Mouse (Mus musculus) CH12.LX (cell line): ENCODE results near the gene Fkbp6. TPM values are rescaled to one million over a fixed set of nuclear protein-coding genes. Genes with fewer than 3 reads are reported as not detected.
"Not testable (repeated sequence)": the region's sequence is repeated elsewhere in the genome, so short reads cannot be mapped to it uniquely, and the experiment has no call there.

Experiments
- DNase-seq: peaks from one replicate; pipeline ENCODE4 v3.0.0-alpha.2; 2013; ENCODE audit errors: extremely low read depth
- H3K27ac ChIP-seq: 2 replicates; pipeline ENCODE4 v1.5.1; 2012; ENCODE audit warnings: low read depth, mild to moderate bottlenecking, control low read depth, moderate library complexity; ENCODE audit not compliant: insufficient read depth
- H3K27me3 ChIP-seq: replicated peaks from 2 replicates; pipeline ENCODE3; 2012; ENCODE audit warnings: inconsistent platforms
- H3K36me3 ChIP-seq, 2 experiments: replicated peaks in 1 of 2; 2 replicates each; pipeline versions ENCODE3 to v1.6.1; 2012; ENCODE audit warnings: inconsistent platforms in 1 of 2, low read length in 1 of 2, mild to moderate bottlenecking in 1 of 2, mixed read lengths in 1 of 2, moderate library complexity in 1 of 2; ENCODE audit not compliant: control insufficient read depth in 1 of 2, insufficient read depth in 1 of 2
- H3K4me1 ChIP-seq, 2 experiments: 2 replicates each; pipeline ENCODE4 v1.6.1; 2012; ENCODE audit warnings: inconsistent platforms in 1 of 2, moderate library complexity in 1 of 2; ENCODE audit not compliant: insufficient read depth in 2 of 2, control insufficient read depth in 1 of 2
- H3K4me2 ChIP-seq: 2 replicates; pipeline ENCODE4 v1.6.1; 2012; ENCODE audit warnings: low read depth, mild to moderate bottlenecking, control low read depth; ENCODE audit not compliant: poor library complexity, insufficient read depth, severe bottlenecking
- H3K4me3 ChIP-seq, 3 experiments: fragments of 150-350 bp in 1 of 3; sonication (generic) in 1 of 3; replicated peaks in 1 of 3; 2 replicates each; pipeline versions ENCODE3 to v1.5.1; 2011 to 2012; ENCODE audit warnings: low read depth in 2 of 3, low read length in 2 of 3, mild to moderate bottlenecking in 2 of 3, moderate library complexity in 2 of 3, control low read depth in 1 of 3, improper control_type of control experiment in 1 of 3, inconsistent platforms in 1 of 3, mixed read lengths in 1 of 3; ENCODE audit not compliant: poor library complexity in 1 of 3
- H3K79me2 ChIP-seq: replicated peaks from 2 replicates; pipeline ENCODE4 v1.6.1; 2012; ENCODE audit warnings: mild to moderate bottlenecking, moderate library complexity; ENCODE audit not compliant: control insufficient read depth, poor library complexity, insufficient read depth, severe bottlenecking; ENCODE audit errors: extremely low read depth
- H3K9ac ChIP-seq: 2 replicates; pipeline ENCODE4 v1.6.1; 2012; ENCODE audit warnings: low read depth, mild to moderate bottlenecking, control low read depth, moderate library complexity; ENCODE audit not compliant: insufficient read depth
- H3K9me3 ChIP-seq: replicated peaks from 2 replicates; pipeline ENCODE3; 2012; ENCODE audit warnings: low read length, inconsistent platforms, mixed read lengths
- BHLHE40 ChIP-seq: IDR thresholded peaks from 2 replicates; pipeline ENCODE4 v1.6.1; 2011; ENCODE audit warnings: mild to moderate bottlenecking, low read depth, low read length, improper control_type of control experiment
- CTCF ChIP-seq, 2 experiments: IDR thresholded peaks in 1 of 2; conservative IDR thresholded peaks in 1 of 2; 2 replicates each; pipeline ENCODE4 v1.5.1; 2011 to 2012; ENCODE audit warnings: low read depth in 2 of 2, low read length in 2 of 2, improper control_type of control experiment in 1 of 2, inconsistent platforms in 1 of 2, mild to moderate bottlenecking in 1 of 2, moderate library complexity in 1 of 2
- E2F4 ChIP-seq: IDR thresholded peaks from 2 replicates; pipeline ENCODE4 v1.6.1; 2011; ENCODE audit warnings: low read depth, low read length, improper control_type of control experiment; ENCODE audit not compliant: insufficient replicate concordance
- ELF1 ChIP-seq: IDR thresholded peaks from 2 replicates; pipeline ENCODE4 v1.6.1; 2014; ENCODE audit warnings: low read depth, mild to moderate bottlenecking, inconsistent platforms, low read length, improper control_type of control experiment
- GABPA ChIP-seq: IDR thresholded peaks from 2 replicates; pipeline ENCODE4 v1.6.1; 2012; ENCODE audit warnings: low read depth, low read length, improper control_type of control experiment, inconsistent platforms; ENCODE audit not compliant: insufficient replicate concordance
- HCFC1 ChIP-seq: IDR thresholded peaks from 2 replicates; pipeline ENCODE4 v1.6.1; 2012; ENCODE audit warnings: low read depth, mild to moderate bottlenecking, inconsistent platforms, low read length, improper control_type of control experiment
- MAFK ChIP-seq: IDR thresholded peaks from 2 replicates; pipeline ENCODE4 v1.6.1; 2011; ENCODE audit warnings: low read length, improper control_type of control experiment; ENCODE audit not compliant: insufficient replicate concordance
- MEF2A ChIP-seq: IDR thresholded peaks from 2 replicates; pipeline ENCODE4 v1.6.1; 2014; ENCODE audit warnings: low read depth, mild to moderate bottlenecking, inconsistent platforms, low read length, improper control_type of control experiment, borderline replicate concordance
- MYC ChIP-seq: IDR thresholded peaks from 2 replicates; pipeline ENCODE4 v1.6.1; 2011; ENCODE audit warnings: low read depth, mild to moderate bottlenecking, improper control_type of control experiment, low read length
- PAX5 ChIP-seq: IDR thresholded peaks from 2 replicates; pipeline ENCODE4 v1.6.1; 2012; ENCODE audit warnings: low read length, inconsistent platforms, mixed read lengths
- RCOR1 ChIP-seq: conservative IDR thresholded peaks from 2 replicates; pipeline ENCODE4 v1.6.1; 2012; ENCODE audit warnings: low read depth, mild to moderate bottlenecking, inconsistent platforms, low read length, improper control_type of control experiment
- SMC3 ChIP-seq: IDR thresholded peaks from 2 replicates; pipeline ENCODE4 v1.6.1; 2011; ENCODE audit warnings: low read depth, low read length, improper control_type of control experiment
- TBP ChIP-seq: conservative IDR thresholded peaks from 2 replicates; pipeline ENCODE4 v1.6.1; 2011; ENCODE audit warnings: low read depth, low read length, improper control_type of control experiment
- TCF12 ChIP-seq: IDR thresholded peaks from 2 replicates; pipeline ENCODE4 v1.6.1; 2014; ENCODE audit warnings: low read depth, mild to moderate bottlenecking, inconsistent platforms, low read length, improper control_type of control experiment
- UBTF ChIP-seq: IDR thresholded peaks from 2 replicates; pipeline ENCODE4 v1.6.1; 2012; ENCODE audit warnings: low read depth, mild to moderate bottlenecking, inconsistent platforms, low read length, improper control_type of control experiment, moderate library complexity
- USF1 ChIP-seq: IDR thresholded peaks from 2 replicates; pipeline ENCODE4 v1.6.1; 2014; ENCODE audit warnings: low read depth, mild to moderate bottlenecking, inconsistent platforms, low read length, improper control_type of control experiment
- ZKSCAN1 ChIP-seq: IDR thresholded peaks from 2 replicates; pipeline ENCODE4 v1.6.1; 2012; ENCODE audit warnings: low read depth, inconsistent platforms, low read length, improper control_type of control experiment, borderline replicate concordance
- ZNF384 ChIP-seq: IDR thresholded peaks from 2 replicates; pipeline ENCODE4 v1.6.1; 2012; ENCODE audit warnings: low read depth, low read length, improper control_type of control experiment, inconsistent platforms
- dilution Hi-C: fragments of 300-500 bp; cut with MboI; formaldehyde crosslinking; loops from 2 replicates; pipeline ENCODE4 v1.14.3; 2020; ENCODE audit warnings: low sequenced_read_pairs; ENCODE audit not compliant: extremely low pct_unique_long_range_greater_than_20kb, extremely low pct_ligation_motif_present
- in situ Hi-C: fragments of 300-500 bp; cut with MboI; formaldehyde crosslinking; loops from 3 replicates; pipeline ENCODE4 v1.14.3; 2019; ENCODE audit warnings: low sequenced_read_pairs, low pct_ligation_motif_present, low pct_unique_long_range_greater_than_20kb, mixed read lengths
- polyA plus RNA-seq: library from polyadenylated mRNA; unstranded; fragments of >175 nt; gene quantifications from 2 replicates; pipeline ENCODE4 v1.2.1, GENCODE M21; 2012; ENCODE audit warnings: low read depth; ENCODE audit not compliant: insufficient read length
- total RNA-seq, 2 experiments: library from RNA; depleted of rRNA; stranded (reverse); fragments of 300-350 nt in 1 of 2; fragments of >200 nt in 1 of 2; gene quantifications; 2 replicates each; pipeline ENCODE4 v1.2.3; 2012 to 2014

The Fkbp6 gene
- total and polyA plus RNA-seq, 3 experiments: not detected

DNA sequence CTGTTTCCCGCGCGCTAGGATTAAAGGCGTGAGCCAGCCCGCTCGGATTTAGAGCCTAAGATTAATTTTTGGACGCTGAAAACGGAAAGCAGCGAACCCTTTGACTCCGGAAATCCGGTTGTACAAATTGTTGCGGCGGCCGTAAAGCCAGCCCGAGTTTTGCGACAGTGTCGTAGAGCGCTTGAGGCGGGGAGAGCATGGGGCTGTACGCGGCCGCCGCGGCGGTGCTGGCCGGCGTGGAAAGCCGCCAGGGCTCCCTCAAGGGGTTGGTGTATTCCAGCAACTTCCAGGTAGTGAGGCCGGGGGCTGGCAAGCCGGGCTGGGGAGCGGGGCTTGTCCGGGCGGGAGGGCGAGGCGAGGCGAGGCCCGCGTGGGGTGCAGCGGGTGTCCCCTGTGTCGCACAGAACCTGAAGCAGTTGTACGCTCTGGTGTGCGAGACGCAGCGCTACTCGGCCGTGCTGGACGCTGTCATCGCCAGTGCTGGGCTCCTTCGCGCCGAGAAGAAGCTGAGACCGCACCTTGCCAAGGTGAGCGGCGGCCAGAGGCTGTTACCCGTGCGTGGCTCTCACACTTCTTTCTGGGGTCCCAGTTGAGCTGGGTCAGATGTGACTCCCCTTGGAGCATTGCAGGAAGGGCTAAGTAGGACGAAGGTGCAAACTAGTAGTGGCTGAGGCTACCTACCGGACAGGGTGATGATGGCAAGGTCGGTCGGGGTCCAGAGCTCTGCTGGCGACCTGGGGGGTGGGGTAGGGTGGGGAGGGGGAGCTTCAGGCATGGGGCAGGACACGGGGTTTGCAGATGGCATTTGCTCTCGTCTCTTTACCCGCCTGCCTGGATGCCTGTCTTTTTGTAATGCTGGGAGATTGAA, 20.2 kb upstream of the Fkbp6 start, which contains the start of gene Nsun5 (continued):
- TF ChIP-seq ELF1 (peak; percentile 94), BHLHE40 (no peak), GABPA (peak; percentile 44; the same call in 1 of the 2 replicates), SMC3 (no peak), MEF2A (0 out of 2 replicates have a peak, but pooled peaks have one; percentile 35), MAFK (no peak), TBP (peak; percentile 92), PAX5 (no peak), ZNF384 (0 out of 2 replicates have a peak, but pooled peaks have one; percentile 9), RCOR1 (peak; percentile 47; the same call in 1 of the 2 replicates), USF1 (no peak), HCFC1 (peak; percentile 95), CTCF (conservative IDR thresholded peaks at IDR 0.05 in 1 of 2, IDR thresholded peaks at IDR 0.05 in 1 of 2; ENCODE audit: low read depth in 2 of 2, low read length in 2 of 2) (no peak)

DNA sequence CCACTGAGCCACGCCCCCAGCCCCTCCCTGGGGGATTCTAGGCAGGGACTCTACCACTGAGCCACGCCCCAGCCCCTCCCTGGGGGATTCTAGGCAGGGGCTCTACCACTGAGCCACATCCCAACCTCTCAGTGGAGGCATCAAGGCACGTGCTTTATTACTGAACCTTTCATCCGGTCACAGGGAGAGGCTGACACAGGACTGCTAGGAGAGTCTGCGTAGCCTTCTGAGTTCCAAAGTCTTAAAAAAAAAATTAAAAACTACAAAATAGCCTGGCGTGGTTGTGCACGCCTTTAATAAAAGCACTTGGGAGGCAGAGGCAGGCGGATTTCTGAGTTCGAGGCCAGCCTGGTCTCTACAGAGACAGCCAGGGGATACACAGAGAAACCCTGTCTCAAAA, 19.4 kb upstream of the Fkbp6 start:
- peak overlapping the region; percentile 78 to 100 (median 94) for H3K4me3 ChIP-seq
- H3K9ac ChIP-seq: peak overlapping the region; percentile 81
- peaks cover 22 to 29% of the 10 kb centered on the region in 2 experiments for H3K36me3 ChIP-seq
- H3K27ac ChIP-seq, H3K9me3 ChIP-seq, dilution Hi-C loops, DNase-seq, in situ Hi-C loops: not testable (repeated sequence)
- peaks cover 17% of the 10 kb centered on the region for H3K79me2 ChIP-seq
- peaks cover 21% of the 10 kb centered on the region for H3K27me3 ChIP-seq
- H3K4me2 ChIP-seq: peak overlapping the region; percentile 82
- H3K4me1 ChIP-seq: peaks cover 3 to 17% of the 10 kb centered on the region in 2 experiments; a peak in 3 of 4 replicates

DNA sequence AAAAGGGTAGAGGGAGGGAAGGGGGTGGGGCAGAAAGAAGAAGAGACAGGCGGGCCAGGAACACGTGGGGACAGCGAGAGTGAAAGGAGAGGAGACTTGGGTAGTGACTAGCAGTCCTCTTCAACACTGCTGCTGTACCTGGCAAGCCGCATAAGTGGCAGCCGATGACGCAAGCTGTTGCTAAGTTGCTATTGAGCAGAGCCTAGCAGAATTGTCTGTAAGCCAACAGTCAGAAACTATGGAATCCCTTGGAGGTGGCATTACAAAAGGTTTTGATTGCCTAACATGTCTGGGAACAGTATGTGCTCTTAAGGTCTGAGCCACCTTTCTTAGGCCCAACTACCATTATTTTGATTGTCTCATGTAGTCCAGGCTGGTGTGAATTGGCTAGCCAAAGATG, 18.5 kb upstream of the Fkbp6 start:
- dilution Hi-C loops: no loop called here
- Histone ChIP-seq H3K27me3 (peaks cover 28% of the 10 kb centered on the region), H3K4me3 (no peak overlapping the region), H3K27ac (no peak overlapping the region), H3K9me3 (peaks cover 2% of the 10 kb centered on the region), H3K79me2 (peaks cover 17% of the 10 kb centered on the region), H3K4me2 (no peak overlapping the region), H3K36me3 (peaks cover 13 to 20% of the 10 kb centered on the region in 2 experiments), H3K4me1 (peaks cover 3 to 17% of the 10 kb centered on the region in 2 experiments; a peak in 3 of 4 replicates), H3K9ac (no peak overlapping the region)
- no peak for DNase-seq
- TF ChIP-seq UBTF: no peak
- no peak for TF ChIP-seq SMC3
- no peak for TF ChIP-seq MEF2A
- TF ChIP-seq ZKSCAN1: no peak
- TF ChIP-seq GABPA: no peak
- TF ChIP-seq TCF12: no peak
- TF ChIP-seq E2F4: no peak
- no peak for TF ChIP-seq MYC
- in situ Hi-C loops: no loop called here
